Mouse (Mus musculus) heart, postnatal 0 days (tissue): Measurements from ENCODE around the gene Zzef1.

Source experiments
- CTCF ChIP-seq: IDR thresholded peaks from 2 replicates; pipeline ENCODE4 v1.5.1; 2016; ENCODE audit warnings: antibody characterized with exemption, control low read depth, low read depth
- EP300 ChIP-seq: IDR thresholded peaks from 2 replicates; pipeline ENCODE4 v1.6.1; 2016; ENCODE audit warnings: antibody characterized with exemption, low read depth

- TF ChIP-seq CTCF (no peak), EP300 (no peak)
Measured at GRCm38 (mm10) chr11:72796773-72797338, 830 bp downstream of the Zzef1 start.
